In the genomic region with DNA sequence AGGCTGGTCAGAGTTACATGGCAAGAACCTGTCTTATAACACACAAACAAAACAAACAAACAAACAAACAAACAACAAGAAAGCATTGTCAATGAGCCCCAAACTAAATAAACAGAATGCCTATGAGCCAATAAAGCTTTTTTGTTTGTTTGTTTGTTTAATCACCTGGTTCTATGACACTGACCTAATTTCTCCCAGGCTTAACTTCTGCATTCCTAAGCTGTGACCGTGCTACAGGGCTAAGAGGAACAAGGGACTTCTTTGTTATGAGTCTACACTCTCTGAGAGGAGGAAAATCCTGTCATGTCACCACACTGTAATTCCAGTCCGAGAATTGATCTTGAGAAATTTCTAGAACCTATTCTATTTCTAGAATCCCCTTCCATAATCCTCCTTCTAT, we compare ENCODE assay signal across 25 mouse cellular contexts. TPM values are rescaled to one million over a fixed set of nuclear protein-coding genes. Genes with fewer than 3 reads are reported as not detected.
DNase-seq lines count a peak whose midpoint lies in the region; ATAC-seq lines count a peak whose summit lies in the region.
"Had no signal": no experiment of that assay in that cellular context is flagged by ENCODE, and none has a peak within 500 bp of the region (broad histone marks: within the 10 kb centered on the region; RNA-seq: fewer than 3 reads in every experiment).

No protein-coding gene starts in this region.

- 50% methylated on average over 2 of the region's 2 CpGs for WGBS in limb, embryonic 12.5 days
- WGBS in limb, embryonic 10.5 days = 76% methylated on average over 2 of the region's 2 CpGs

- H3K4me3 ChIP-seq in limb, embryonic 12.5 days (replicated peaks) = no peak overlapping the region
- H3K4me3 ChIP-seq in limb, embryonic 10.5 days = no peak overlapping the region
- H3K4me3 ChIP-seq: forebrain, embryonic 12.5 days; hindbrain, embryonic 13.5 days; neural tube, embryonic 15.5 days; stomach, embryonic 15.5 days had no signal

- no peaks in the 10 kb centered on the region for H3K27me3 ChIP-seq in limb, embryonic 12.5 days
- H3K27me3 ChIP-seq in limb, embryonic 10.5 days (ENCODE audit: low read depth, poor library complexity, severe bottlenecking) = no peaks in the 10 kb centered on the region
- H3K27me3 ChIP-seq: forebrain, embryonic 12.5 days; hindbrain, embryonic 13.5 days; neural tube, embryonic 15.5 days; stomach, embryonic 15.5 days had no signal

- H3K9ac ChIP-seq in limb, embryonic 12.5 days (replicated peaks) = no peak overlapping the region
- H3K9ac ChIP-seq: forebrain, embryonic 12.5 days; hindbrain, embryonic 13.5 days; neural tube, embryonic 15.5 days; stomach, embryonic 15.5 days had no signal

- H3K36me3 ChIP-seq in limb, embryonic 12.5 days = no peaks in the 10 kb centered on the region
- H3K36me3 ChIP-seq in limb, embryonic 10.5 days = 0 out of 2 replicates have a peak, but pooled peaks cover 8% of the 10 kb centered on the region
- H3K36me3 ChIP-seq: forebrain, embryonic 12.5 days; hindbrain, embryonic 13.5 days; neural tube, embryonic 15.5 days; stomach, embryonic 15.5 days had no signal

- peaks cover 29% of the 10 kb centered on the region for H3K4me1 ChIP-seq in limb, embryonic 12.5 days (replicated peaks)
- H3K4me1 ChIP-seq in limb, embryonic 10.5 days = peaks cover 33% of the 10 kb centered on the region
- H3K4me1 ChIP-seq: hindbrain, embryonic 13.5 days had no signal

- H3K4me2 ChIP-seq in limb, embryonic 12.5 days = no peak overlapping the region
- H3K4me2 ChIP-seq: forebrain, embryonic 12.5 days; heart, embryonic 11.5 days; hindbrain, embryonic 13.5 days; midbrain, embryonic 11.5 days; neural tube, embryonic 15.5 days; stomach, embryonic 15.5 days had no signal

- DNase-seq in limb, embryonic 10.5 days (ENCODE audit: low spot score) = no peak
- peak; percentile 41 for DNase-seq in NIH3T3 (ENCODE audit: low read depth)
- peak; percentile 11 for DNase-seq in retina, postnatal 7 days (ENCODE audit: low read depth, low spot score)
- DNase-seq in right cerebral cortex, postnatal 10 days (ENCODE audit: low spot score in 2 of 2) = no peak
- no peak for DNase-seq in adrenal gland, adult 8-10 months
- DNase-seq: adrenal gland, adult 2 months; cerebellum, adult 11-12 months; cerebellum, postnatal 10 days; gastrocnemius, postnatal 36 days; heart, postnatal 10 days; kidney, adult 18-20 months; liver; right cerebral cortex, postnatal 4 days; thymus, adult 18-20 months; thymus, postnatal 36 days had no signal

- ATAC-seq in limb, embryonic 12.5 days (ENCODE audit: insufficient number of reproducible peaks, insufficient read depth, low FRiP score, low TSS enrichment, low read depth) = no peak
- ATAC-seq in granulocyte monocyte progenitor cell, adult 5-6 weeks (replicated peaks; ENCODE audit: poor library complexity, severe bottlenecking) = peak; percentile 44; the same call in 1 of the 2 replicates
- ATAC-seq: inflammation-experienced regulatory T-cells, adult 6 months; lung, postnatal 0 days had no signal

- no peaks in the 10 kb centered on the region for H3K9me3 ChIP-seq in limb, embryonic 12.5 days
- H3K9me3 ChIP-seq in limb, embryonic 10.5 days (replicated peaks) = no peaks in the 10 kb centered on the region
- H3K9me3 ChIP-seq: forebrain, embryonic 12.5 days; hindbrain, embryonic 13.5 days; neural tube, embryonic 15.5 days; stomach, embryonic 15.5 days had no signal

- 0 out of 2 replicates have a peak overlapping the region, but pooled peaks have one; percentile 8 for H3K27ac ChIP-seq in limb, embryonic 12.5 days
- H3K27ac ChIP-seq in limb, embryonic 10.5 days = no peak overlapping the region
- H3K27ac ChIP-seq: forebrain, embryonic 12.5 days; hindbrain, embryonic 13.5 days; neural tube, embryonic 15.5 days; stomach, embryonic 15.5 days had no signal

RNA-seq across cellular contexts. Expression of a gene that starts 29.2 kb away (rescaled TPM):
- 67.0 and 70.5 TPM in 2 replicates for polyA plus RNA-seq in limb, embryonic 12.5 days (2016; fragmentation: Nextera tagmentation; extraction: Ambion mirVana)
- polyA plus RNA-seq in limb, embryonic 10.5 days (2016; fragmentation: Nextera tagmentation; extraction: Ambion mirVana) = 52.8 and 58.2 TPM in 2 replicates
- 0.90 and 2.1 TPM in 2 replicates for total RNA-seq in granulocyte monocyte progenitor cell, adult 5-6 weeks (2014; fragmentation: Nextera tagmentation)
- total RNA-seq in granulocyte monocyte progenitor cell, adult 5-6 weeks (2017) = 1.0 and 1.8 TPM in 2 replicates
- 10 to 100 TPM; 11.6 to 19.9 (median 16.3) TPM for total RNA-seq in adrenal gland, adult 8-10 months (2022)
- polyA plus RNA-seq: inflammation-experienced regulatory T-cells, adult 6 months had no signal

Comparison
In these comparisons a context has a peak if more than half of its experiments do, and no peak if none do; other contexts are left out.
1. DNase-seq: peak in NIH3T3 (single experiment) and retina, postnatal 7 days (single experiment); none in limb, embryonic 10.5 days (single experiment), right cerebral cortex, postnatal 10 days (0 of 2) and adrenal gland, adult 8-10 months (single experiment).
2. RNA of a gene that starts 29.2 kb away (total RNA-seq): 11.6 to 19.9 TPM in adrenal gland, adult 8-10 months; 0.90 to 2.1 TPM in granulocyte monocyte progenitor cell, adult 5-6 weeks; every median in the first group is over 4 times any median in the second.